Mouse (Mus musculus) thymus, postnatal 36 days (tissue): ENCODE results near the gene Rin1.

Experiments
- DNase-seq, 2 experiments: peaks; one replicate each; pipeline ENCODE4 v3.0.0; 2022; ENCODE audit warnings: mixed read lengths in 2 of 2

Rin1 gene

GRCm38 (mm10) chr19:5045531-5045930 lies 4.8 kb upstream of the Rin1 start:
- DNase-seq: no peak

- DNase-seq: no peak
These were observed 1.9 kb upstream of the Rin1 start for GRCm38 (mm10) chr19:5048138-5049056.

- no peak for DNase-seq
These were observed 956 bp upstream of the Rin1 start for GRCm38 (mm10) chr19:5049325-5049724.

- DNase-seq: no peak
These were observed 750 bp downstream of the Rin1 start for GRCm38 (mm10) chr19:5051031-5051430.

GRCm38 (mm10) chr19:5051515-5051914 lies 1.2 kb downstream of the Rin1 start:
- DNase-seq: no peak

GRCm38 (mm10) chr19:5052166-5052822 lies 2.0 kb downstream of the Rin1 start:
- no peak for DNase-seq

- DNase-seq: no peak
These were observed 2.6 kb downstream of the Rin1 start for GRCm38 (mm10) chr19:5052853-5053252.

GRCm38 (mm10) chr19:5053909-5054308 lies 3.6 kb downstream of the Rin1 start:
- peak; percentile 37 to 41 for DNase-seq

GRCm38 (mm10) chr19:5056251-5056650 lies 6.0 kb downstream of the Rin1 start:
- DNase-seq: no peak

GRCm38 (mm10) chr19:5057876-5058775 lies 7.8 kb downstream of the Rin1 start:
- DNase-seq: no peak

GRCm38 (mm10) chr19:5058801-5059771 lies 8.8 kb downstream of the Rin1 start:
- DNase-seq: no peak

GRCm38 (mm10) chr19:5060365-5061330 lies 10.4 kb downstream of the Rin1 start:
- DNase-seq: no peak

GRCm38 (mm10) chr19:5062041-5062440 lies 11.8 kb downstream of the Rin1 start:
- DNase-seq: no peak

GRCm38 (mm10) chr19:5062446-5062845 lies 12.2 kb downstream of the Rin1 start:
- DNase-seq: no peak

- no peak for DNase-seq
These were observed 14.8 kb downstream of the Rin1 start for GRCm38 (mm10) chr19:5065104-5065503.

GRCm38 (mm10) chr19:5067040-5067799 lies 16.9 kb downstream of the Rin1 start:
- DNase-seq: no peak

- DNase-seq: no peak
These were observed 17.7 kb downstream of the Rin1 start, which contains the start of gene Cd248 for GRCm38 (mm10) chr19:5067867-5068569. Gene Cd248 (plus strand): TSS chr19:5068078.

GRCm38 (mm10) chr19:5068570-5069234 lies 18.4 kb downstream of the Rin1 start:
- DNase-seq: no peak
